Mouse (Mus musculus) MEL (cell line): ENCODE data around the gene Pfkm.

Experiments
- BHLHE40 ChIP-seq: IDR thresholded peaks from 2 replicates; pipeline ENCODE4 v1.6.1; 2012; ENCODE audit warnings: low read depth, mild to moderate bottlenecking, inconsistent platforms, low read length, improper control_type of control experiment, borderline replicate concordance
- CHD1 ChIP-seq: IDR thresholded peaks from 2 replicates; pipeline ENCODE4 v1.6.1; 2012; ENCODE audit warnings: low read depth, mild to moderate bottlenecking, inconsistent platforms, low read length, improper control_type of control experiment
- CTCF ChIP-seq, 3 experiments: IDR thresholded peaks in 2 of 3; conservative IDR thresholded peaks in 1 of 3; 2 replicates each; pipeline ENCODE4 v1.5.1; 2011 to 2012; ENCODE audit warnings: low read length in 3 of 3, low read depth in 2 of 3, mild to moderate bottlenecking in 2 of 3, improper control_type of control experiment in 1 of 3, inconsistent platforms in 1 of 3, mixed read lengths in 1 of 3, moderate library complexity in 1 of 3; ENCODE audit not compliant: control insufficient read depth in 1 of 3, insufficient read depth in 1 of 3, poor library complexity in 1 of 3, severe bottlenecking in 1 of 3
- ELF1 ChIP-seq: IDR thresholded peaks from 2 replicates; pipeline ENCODE4 v1.6.1; 2014; ENCODE audit warnings: low read depth, mild to moderate bottlenecking, inconsistent platforms, low read length, improper control_type of control experiment, moderate library complexity
- EP300 ChIP-seq, 2 experiments: IDR thresholded peaks; 2 replicates each; pipeline ENCODE4 v1.6.1; 2011; ENCODE audit warnings: improper control_type of control experiment in 2 of 2, low read length in 2 of 2, low read depth in 1 of 2, mild to moderate bottlenecking in 1 of 2
- HCFC1 ChIP-seq: IDR thresholded peaks from 2 replicates; pipeline ENCODE4 v1.6.1; 2012; ENCODE audit warnings: low read depth, mild to moderate bottlenecking, inconsistent platforms, low read length, improper control_type of control experiment, moderate library complexity
- MAX ChIP-seq: IDR thresholded peaks from 2 replicates; pipeline ENCODE4 v1.6.1; 2011; ENCODE audit warnings: low read length, improper control_type of control experiment
- MAZ ChIP-seq: IDR thresholded peaks from 2 replicates; pipeline ENCODE4 v1.6.1; 2012; ENCODE audit warnings: low read depth, mild to moderate bottlenecking, inconsistent platforms, low read length, improper control_type of control experiment
- POLR2A ChIP-seq, 2 experiments: IDR thresholded peaks; 2 replicates each; pipeline ENCODE4 v1.6.1; 2011 to 2012; ENCODE audit warnings: low read length in 2 of 2, mild to moderate bottlenecking in 2 of 2, control low read depth in 1 of 2, improper control_type of control experiment in 1 of 2, low read depth in 1 of 2, moderate library complexity in 1 of 2; ENCODE audit not compliant: control insufficient read depth in 1 of 2, insufficient read depth in 1 of 2, poor library complexity in 1 of 2
- UBTF ChIP-seq: IDR thresholded peaks from 2 replicates; pipeline ENCODE4 v1.6.1; 2012; ENCODE audit warnings: low read depth, mild to moderate bottlenecking, inconsistent platforms, low read length, improper control_type of control experiment, moderate library complexity, borderline replicate concordance; ENCODE audit not compliant: insufficient read depth
- USF1 ChIP-seq: IDR thresholded peaks from 2 replicates; pipeline ENCODE4 v1.6.1; 2014; ENCODE audit warnings: low read depth, mild to moderate bottlenecking, inconsistent platforms, low read length, improper control_type of control experiment, moderate library complexity
- USF2 ChIP-seq, 2 experiments: IDR thresholded peaks; 2 replicates each; pipeline ENCODE4 v1.6.1; 2011 to 2012; ENCODE audit warnings: improper control_type of control experiment in 2 of 2, low read length in 2 of 2, borderline replicate concordance in 1 of 2, inconsistent platforms in 1 of 2, low read depth in 1 of 2, mild to moderate bottlenecking in 1 of 2; ENCODE audit not compliant: insufficient read depth in 1 of 2
- ZC3H11A ChIP-seq: IDR thresholded peaks from 2 replicates; pipeline ENCODE4 v1.6.1; 2012; ENCODE audit warnings: low read depth, mild to moderate bottlenecking, inconsistent platforms, low read length, improper control_type of control experiment
- ZKSCAN1 ChIP-seq: IDR thresholded peaks from 2 replicates; pipeline ENCODE4 v1.6.1; 2012; ENCODE audit warnings: low read depth, mild to moderate bottlenecking, inconsistent platforms, low read length, improper control_type of control experiment, moderate library complexity

- TF ChIP-seq ZC3H11A: no peak
- no peak for TF ChIP-seq EP300 (IDR thresholded peaks at IDR 0.05; ENCODE audit: low read depth in 1 of 2, low read length in 2 of 2)
- TF ChIP-seq CTCF (IDR thresholded peaks at IDR 0.05 in 2 of 3, conservative IDR thresholded peaks at IDR 0.05 in 1 of 3; ENCODE audit: control insufficient read depth in 1 of 3, insufficient read depth in 1 of 3, low read depth in 2 of 3, low read length in 3 of 3, poor library complexity in 1 of 3, severe bottlenecking in 1 of 3): no peak
- no peak for TF ChIP-seq POLR2A (IDR thresholded peaks at IDR 0.05; ENCODE audit: control insufficient read depth in 1 of 2, insufficient read depth in 1 of 2, low read depth in 1 of 2, low read length in 2 of 2, poor library complexity in 1 of 2)
- TF ChIP-seq USF1: no peak
- TF ChIP-seq BHLHE40: no peak
- no peak for TF ChIP-seq HCFC1
- TF ChIP-seq ZKSCAN1: no peak
- TF ChIP-seq MAZ: no peak
- TF ChIP-seq UBTF: no peak
- no peak for TF ChIP-seq CHD1
- TF ChIP-seq MAX: no peak
- no peak for TF ChIP-seq ELF1
- TF ChIP-seq USF2 (IDR thresholded peaks at IDR 0.05; ENCODE audit: borderline replicate concordance in 1 of 2, insufficient read depth in 1 of 2, low read depth in 1 of 2, low read length in 2 of 2): no peak
Measured at GRCm38 (mm10) chr15:98134666-98135065, 42.3 kb downstream of the Pfkm start.
